Mouse (Mus musculus) cerebellum, adult 9-11 months (tissue): ENCODE measurements around the gene Rapgef2.

Source experiments
- DNase-seq: peaks from one replicate; pipeline ENCODE4 v3.0.0; 2022

Rapgef2 gene

GRCm38 (mm10) chr3:79275856-79276645 lies 10.3 kb downstream of the Rapgef2 start:
- DNase-seq = no peak

GRCm38 (mm10) chr3:79273350-79273749 lies 13.0 kb downstream of the Rapgef2 start:
- no peak for DNase-seq

GRCm38 (mm10) chr3:79272939-79273338 lies 13.4 kb downstream of the Rapgef2 start:
- DNase-seq = no peak

DNA sequence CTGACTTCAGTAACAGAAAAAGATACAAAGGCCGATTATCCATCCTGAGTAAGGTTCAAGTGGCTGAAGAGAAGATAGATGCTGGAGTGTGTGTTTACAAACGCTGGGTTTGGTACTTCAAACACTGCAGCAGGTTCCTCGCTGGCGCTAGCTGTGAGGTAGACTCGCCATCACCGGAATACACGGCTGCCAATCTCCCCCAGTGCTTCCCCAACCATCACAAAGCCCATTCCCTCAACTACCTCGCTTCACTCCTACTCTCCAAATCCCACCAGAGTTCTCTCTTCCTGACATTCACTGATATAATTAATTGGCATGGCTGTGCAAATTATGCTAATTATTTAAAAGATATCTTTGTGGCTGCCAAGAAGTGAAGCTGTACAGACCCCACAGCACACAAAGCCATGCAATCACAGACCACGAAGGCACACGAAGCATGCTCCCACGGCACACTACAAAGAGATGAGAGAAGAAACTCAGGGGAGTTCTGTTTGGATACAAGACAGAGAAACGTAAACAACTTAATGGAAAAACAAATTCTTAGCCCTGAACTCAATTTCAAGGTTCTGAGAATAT lies 15.2 kb downstream of the Rapgef2 start:
- no peak for DNase-seq

GRCm38 (mm10) chr3:79269872-79270271 lies 16.4 kb downstream of the Rapgef2 start:
- DNase-seq = no peak

DNA sequence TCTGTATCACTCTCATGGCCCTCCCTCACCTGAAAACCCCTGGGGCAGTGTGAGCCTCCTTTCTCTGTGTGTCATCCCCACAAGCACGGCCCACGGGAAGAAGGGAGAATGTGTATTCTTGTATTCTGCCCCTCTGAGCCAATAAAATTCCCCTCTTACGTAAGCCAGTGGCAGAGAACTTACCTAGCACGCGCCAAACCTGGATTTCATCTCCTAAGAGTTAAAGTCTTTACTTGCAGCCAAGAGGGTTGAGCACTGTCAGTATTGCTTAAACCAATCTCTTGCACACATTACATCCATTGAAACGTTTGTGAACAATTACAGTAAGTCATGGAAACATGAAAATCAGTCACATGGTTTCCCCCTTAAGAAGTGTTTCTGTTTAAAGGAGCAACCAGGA lies 19.3 kb downstream of the Rapgef2 start:
- DNase-seq = no peak

GRCm38 (mm10) chr3:79261816-79262316 lies 24.5 kb downstream of the Rapgef2 start:
- DNase-seq = peak; percentile 30

- no peak for DNase-seq
Measured at GRCm38 (mm10) chr3:79254023-79254422, 32.3 kb downstream of the Rapgef2 start.

DNA sequence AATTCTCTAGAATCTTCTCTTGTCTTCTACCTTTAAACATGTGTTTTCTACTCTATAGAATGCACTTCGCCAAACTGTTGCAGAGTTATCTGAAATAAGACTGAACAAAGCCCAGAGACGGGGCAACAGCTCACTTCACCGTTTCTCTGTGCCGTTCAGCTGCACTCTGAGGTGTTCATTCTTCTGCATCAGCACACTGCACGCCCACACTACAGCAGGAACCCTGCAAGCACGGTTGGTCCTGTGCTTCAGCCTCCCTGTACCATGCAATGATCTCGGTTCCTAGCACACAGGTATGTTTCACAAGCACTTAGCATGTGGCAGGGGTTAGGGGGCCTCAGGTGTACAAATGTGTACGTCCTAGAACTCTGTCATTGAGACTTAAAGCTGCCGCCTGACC lies 32.9 kb downstream of the Rapgef2 start:
- DNase-seq = no peak

DNA sequence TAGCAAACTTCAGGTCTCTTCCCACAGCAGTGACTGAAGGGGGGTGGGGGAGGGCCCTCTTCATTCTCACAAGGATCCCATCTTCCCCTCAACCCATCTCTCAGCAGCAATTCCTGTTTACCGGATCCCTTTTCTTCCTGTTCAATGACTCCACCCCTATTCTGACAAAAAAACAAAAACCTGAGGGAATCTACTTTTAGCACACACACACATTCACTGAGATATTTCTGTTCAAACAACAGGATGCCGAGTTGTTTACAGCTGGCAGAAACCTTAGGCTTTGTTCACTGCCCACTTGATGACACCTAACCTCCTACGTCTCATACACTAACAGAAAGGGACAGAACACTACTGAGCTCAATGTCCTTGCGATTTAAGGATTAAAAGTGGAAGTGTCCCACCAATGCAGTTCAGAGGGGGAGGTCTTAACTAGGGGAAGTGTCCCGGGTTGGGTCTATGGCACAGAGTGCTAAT lies 33.4 kb downstream of the Rapgef2 start:
- no peak for DNase-seq

DNA sequence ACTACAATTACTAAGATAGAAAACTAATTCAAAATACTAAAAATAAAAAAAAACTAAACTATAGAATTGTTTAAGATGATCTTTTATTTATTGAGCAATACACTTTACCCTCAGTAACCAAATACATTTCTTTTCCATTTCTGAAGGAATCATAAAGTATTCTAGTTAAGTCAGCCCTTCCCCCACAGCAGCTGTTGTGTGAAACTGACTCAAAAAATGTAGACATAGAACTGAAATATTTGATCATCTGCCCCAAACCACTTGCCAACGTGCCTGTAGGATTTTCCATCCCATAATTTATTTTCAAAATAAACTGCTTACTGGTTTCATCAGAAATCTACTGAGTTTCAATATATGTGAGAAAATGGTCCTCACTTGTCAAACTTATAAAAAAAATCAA lies 36.4 kb downstream of the Rapgef2 start:
- no peak for DNase-seq

- no peak for DNase-seq
Measured at GRCm38 (mm10) chr3:79248659-79249235, 37.6 kb downstream of the Rapgef2 start.

DNA sequence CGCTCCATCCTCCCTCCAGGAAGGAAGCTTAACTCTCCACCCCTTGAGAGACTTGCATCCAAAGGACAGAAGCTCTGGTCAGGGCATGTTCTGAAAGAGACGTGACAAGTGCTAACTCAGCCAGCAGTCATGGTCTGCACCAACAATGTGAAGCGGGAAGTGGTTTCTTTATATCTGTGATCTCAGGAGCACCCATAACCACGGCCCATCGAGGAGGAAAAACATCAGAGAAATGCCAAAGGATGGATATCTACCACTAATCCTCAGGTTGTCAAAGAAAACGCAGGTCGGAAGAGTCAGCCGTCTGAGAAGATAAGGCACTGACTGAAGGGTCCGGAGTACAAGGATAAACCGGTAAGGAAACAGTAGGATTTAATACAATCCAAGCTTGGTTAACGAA lies 38.1 kb downstream of the Rapgef2 start:
- DNase-seq = no peak

- no peak for DNase-seq
Measured at GRCm38 (mm10) chr3:79244347-79244746, 42.0 kb downstream of the Rapgef2 start.

- no peak for DNase-seq
Measured at GRCm38 (mm10) chr3:79242922-79243705, 43.2 kb downstream of the Rapgef2 start.

DNA sequence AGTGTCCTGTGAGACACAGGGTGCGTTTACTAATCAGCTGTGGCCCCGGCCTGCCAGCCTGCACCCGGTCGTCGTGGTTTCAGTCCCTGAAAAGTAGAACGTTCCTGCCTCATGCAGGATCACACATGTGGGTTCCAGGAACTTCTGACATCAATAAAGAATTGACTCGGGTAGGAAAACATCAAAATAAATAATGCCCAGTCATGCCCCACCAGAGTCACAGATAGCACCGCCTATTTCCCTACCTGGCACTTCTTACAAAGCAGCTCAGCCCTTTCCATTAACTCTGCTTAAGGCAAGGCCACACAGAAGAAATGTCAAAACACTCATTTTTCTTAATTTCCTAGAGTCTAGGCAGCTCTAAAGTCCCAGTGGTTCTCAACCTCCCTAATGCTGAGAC lies 44.0 kb downstream of the Rapgef2 start:
- no peak for DNase-seq

DNA sequence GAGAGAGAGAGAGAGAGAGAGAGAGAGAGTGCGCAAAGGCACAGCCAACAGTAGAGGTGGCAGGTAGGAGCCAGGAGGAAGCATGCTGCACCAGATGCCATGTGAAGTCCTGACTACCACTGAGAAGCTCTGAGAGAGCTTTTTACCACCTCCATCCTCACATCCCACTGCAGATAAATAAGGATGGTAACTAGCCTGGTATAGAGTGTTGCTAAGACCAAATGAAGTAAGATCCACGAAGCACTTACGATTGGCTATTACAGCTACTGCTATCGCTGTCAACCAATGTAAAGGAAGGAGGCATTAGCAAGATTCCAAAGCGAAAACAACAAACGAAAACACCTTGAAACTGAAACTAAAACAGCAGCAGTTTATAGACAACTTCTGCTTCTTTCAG lies 47.3 kb downstream of the Rapgef2 start:
- no peak for DNase-seq

DNA sequence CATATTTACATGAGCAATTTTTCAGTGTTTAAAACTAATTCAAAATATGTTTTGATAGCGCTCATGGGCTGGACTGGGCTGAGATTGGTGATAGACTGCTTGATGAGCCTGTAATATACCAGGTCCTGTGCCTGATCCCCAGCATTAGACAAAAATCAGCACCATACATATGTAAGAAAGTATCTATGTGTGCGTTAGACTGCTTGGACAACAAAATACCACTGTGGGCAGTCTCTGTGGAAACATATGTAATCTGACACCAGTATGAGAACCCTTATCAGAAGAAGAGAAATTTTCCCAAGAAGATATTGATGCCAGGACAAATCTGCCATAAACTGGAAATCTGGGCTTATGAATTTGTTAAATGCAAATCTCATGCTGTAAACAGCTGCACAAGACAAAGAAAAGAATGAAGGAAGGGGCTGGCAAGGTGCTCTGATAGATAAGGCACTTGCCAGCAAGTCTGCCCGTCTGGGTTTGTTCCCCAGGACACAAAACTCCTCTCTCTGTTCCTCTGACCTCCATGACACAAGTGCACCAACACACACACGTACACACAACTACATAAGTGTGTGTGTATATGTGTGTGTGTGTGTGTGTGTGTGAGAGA lies 47.8 kb downstream of the Rapgef2 start:
- no peak for DNase-seq

DNA sequence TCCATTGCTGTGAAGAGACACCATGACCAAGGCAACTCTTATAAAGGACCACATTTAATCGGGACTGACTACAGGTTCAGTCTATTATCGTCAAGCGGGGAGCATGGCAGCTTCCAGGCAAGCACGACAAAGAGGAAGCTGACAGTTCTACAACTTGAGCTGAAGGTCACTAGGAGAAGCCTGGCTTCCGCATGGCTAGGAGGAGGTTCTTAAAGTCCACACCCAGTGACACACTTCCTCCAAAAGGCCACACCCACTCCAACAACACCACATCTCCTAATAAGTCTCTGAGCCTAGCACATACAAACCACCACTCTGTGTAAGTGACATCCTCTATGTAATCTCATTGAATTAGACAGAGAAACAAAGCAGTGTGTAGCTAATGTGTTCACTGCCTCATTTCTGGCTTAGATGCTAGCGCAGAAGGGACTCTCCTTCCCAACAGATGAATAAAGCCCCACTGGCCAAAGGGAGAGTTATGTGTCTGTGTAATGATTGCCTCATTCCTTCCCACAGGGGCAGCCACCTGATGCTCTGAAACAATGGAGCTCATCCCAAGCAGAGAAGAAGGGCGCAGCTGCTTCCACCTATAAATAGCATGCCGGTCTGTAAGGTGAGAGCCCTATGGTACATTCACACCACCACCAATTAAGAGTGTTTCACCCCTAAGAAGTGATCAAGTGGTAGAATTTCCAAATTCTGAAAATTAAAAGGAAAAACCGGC lies 48.5 kb downstream of the Rapgef2 start:
- no peak for DNase-seq

DNA sequence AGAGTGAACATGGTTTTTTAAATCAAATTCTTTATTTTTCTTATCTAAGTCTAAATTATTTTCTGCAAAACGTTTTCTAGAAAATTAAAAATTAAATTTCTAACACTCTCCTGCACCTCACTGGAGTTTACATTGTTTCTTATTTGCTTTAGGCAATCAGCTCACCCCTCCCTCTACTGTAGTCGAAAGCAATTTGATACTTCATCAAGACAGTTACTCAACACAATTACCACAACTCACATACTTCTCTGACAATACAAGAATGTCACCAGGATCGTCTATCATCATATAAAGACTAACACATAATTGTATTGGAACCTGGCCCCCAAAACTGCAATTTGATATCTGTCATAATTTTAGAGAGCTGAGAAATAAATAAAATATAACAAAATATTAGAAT lies 51.8 kb downstream of the Rapgef2 start:
- DNase-seq = no peak

DNA sequence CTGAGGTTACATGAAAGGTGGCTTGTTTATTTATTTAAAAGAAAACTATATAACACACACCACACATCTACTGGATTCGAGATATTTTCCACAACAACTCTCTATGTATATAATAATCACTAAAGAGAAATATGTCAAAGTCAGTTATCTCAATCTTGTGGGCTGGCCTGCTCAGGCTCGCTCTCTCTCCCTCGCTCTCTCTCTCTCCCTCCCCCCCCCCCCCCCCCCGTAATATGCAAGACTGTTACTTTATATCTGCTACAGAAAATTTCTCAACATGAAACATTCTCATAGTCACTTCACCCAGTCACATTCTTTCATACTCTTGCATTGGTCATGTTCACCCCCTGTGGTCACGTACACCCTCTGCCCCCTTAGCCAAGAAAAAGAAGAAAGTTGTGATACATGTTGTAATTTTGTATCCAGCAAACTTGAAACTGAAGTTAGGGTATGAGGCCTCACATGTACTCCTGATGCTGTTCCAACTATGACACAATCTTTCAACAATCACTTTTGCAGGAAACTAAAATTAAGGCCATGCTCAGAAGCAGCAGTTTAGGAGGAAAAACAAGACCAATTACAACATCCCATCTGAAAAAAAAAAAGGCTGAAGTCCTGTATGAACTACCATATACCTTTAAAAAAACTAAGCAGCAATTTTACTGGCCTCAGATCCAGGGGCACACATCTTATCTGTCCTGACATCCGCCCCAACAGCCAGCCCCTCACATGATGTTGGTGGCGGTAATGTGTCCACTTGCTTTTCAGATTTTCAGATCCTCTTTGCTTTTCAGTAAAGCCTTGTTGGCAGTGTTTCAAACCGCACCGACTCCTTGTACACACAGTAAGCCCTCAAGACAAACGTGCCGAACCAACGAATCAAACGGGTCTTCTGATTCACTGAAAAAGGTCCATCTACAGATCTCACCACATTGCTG lies 52.6 kb downstream of the Rapgef2 start:
- DNase-seq = no peak
